Mouse (Mus musculus) B cell, adult 2 months (primary cell): ENCODE measurements around the gene Bbs9.

ENCODE experiments used
- DNase-seq, 2 experiments: peaks; one replicate each; pipeline ENCODE4 v3.0.0; 2022

The Bbs9 gene

GRCm38 (mm10) chr9:22468170-22468898, 7.2 kb upstream of the Bbs9 start:
- DNase-seq: peak; percentile 70 to 74

GRCm38 (mm10) chr9:22468899-22469259, 6.6 kb upstream of the Bbs9 start:
- no peak for DNase-seq

GRCm38 (mm10) chr9:22469643-22470042, 5.9 kb upstream of the Bbs9 start, which contains the start of gene Rp9:
Rp9 (minus strand) TSS chr9:22469743.
- no peak for DNase-seq

- peak; percentile 4 to 7 for DNase-seq
Observed at GRCm38 (mm10) chr9:22476265-22476664, 750 bp downstream of the Bbs9 start.

GRCm38 (mm10) chr9:22478946-22479345, 3.4 kb downstream of the Bbs9 start:
- no peak for DNase-seq

- no peak for DNase-seq
Observed at GRCm38 (mm10) chr9:22483866-22484561, 8.5 kb downstream of the Bbs9 start.

- no peak for DNase-seq
Observed at GRCm38 (mm10) chr9:22484562-22485308, 9.2 kb downstream of the Bbs9 start.

- no peak for DNase-seq
Observed at GRCm38 (mm10) chr9:22486211-22486610, 10.7 kb downstream of the Bbs9 start.

- DNase-seq: no peak
Observed at GRCm38 (mm10) chr9:22488963-22489362, 13.4 kb downstream of the Bbs9 start.

- no peak for DNase-seq
Observed at GRCm38 (mm10) chr9:22494203-22494807, 18.8 kb downstream of the Bbs9 start.

GRCm38 (mm10) chr9:22495133-22495532, 19.6 kb downstream of the Bbs9 start:
- DNase-seq: no peak

- DNase-seq: no peak
Observed at GRCm38 (mm10) chr9:22497021-22497767, 21.7 kb downstream of the Bbs9 start.

GRCm38 (mm10) chr9:22502972-22503371, 27.5 kb downstream of the Bbs9 start:
- DNase-seq: no peak

GRCm38 (mm10) chr9:22503581-22503980, 28.1 kb downstream of the Bbs9 start:
- no peak for DNase-seq

- no peak for DNase-seq
Observed at GRCm38 (mm10) chr9:22505574-22505973, 30.1 kb downstream of the Bbs9 start.

- DNase-seq: no peak
Observed at GRCm38 (mm10) chr9:22515076-22515475, 39.6 kb downstream of the Bbs9 start.

GRCm38 (mm10) chr9:22518394-22519041, 43.0 kb downstream of the Bbs9 start:
- peak; percentile 43 to 46 for DNase-seq

- no peak for DNase-seq
Observed at GRCm38 (mm10) chr9:22523460-22523859, 47.9 kb downstream of the Bbs9 start.

- no peak for DNase-seq
Observed at GRCm38 (mm10) chr9:22530734-22531489, 55.4 kb downstream of the Bbs9 start.

- no peak for DNase-seq
Observed at GRCm38 (mm10) chr9:22532112-22532511, 56.6 kb downstream of the Bbs9 start.

- peak in 1 of 2 experiments; percentile 7 for DNase-seq
Observed at GRCm38 (mm10) chr9:22532810-22533447, 57.4 kb downstream of the Bbs9 start.
